Mouse (Mus musculus): ENCODE results near the gene Cdc123.

Cdc123 gene

GRCm38 (mm10) chr2:5844873-5845631 is at the start of gene Cdc123, which contains the start of gene Nudt5:
Gene Cdc123, minus strand, starts transcription at chr2:5845164.
Gene Nudt5, plus strand, starts transcription at chr2:5845019.
- peak; percentile 93 for DNase-seq (ENCODE audit: low read depth, low spot score)

GRCm38 (mm10) chr2:5894296-5894695 is 49.3 kb upstream of the Cdc123 start:
- DNase-seq (ENCODE audit: low read depth, low spot score) = no peak

GRCm38 (mm10) chr2:5889412-5889811 is 44.4 kb upstream of the Cdc123 start:
- no peak for DNase-seq (ENCODE audit: low read depth, low spot score)

- DNase-seq (ENCODE audit: low read depth, low spot score) = no peak
Measured at GRCm38 (mm10) chr2:5888865-5889264, 43.9 kb upstream of the Cdc123 start.

- no peak for DNase-seq (ENCODE audit: low read depth, low spot score)
Measured at GRCm38 (mm10) chr2:5877446-5877845, 32.5 kb upstream of the Cdc123 start.

GRCm38 (mm10) chr2:5869746-5870145 is 24.8 kb upstream of the Cdc123 start:
- no peak for DNase-seq (ENCODE audit: low read depth, low spot score)

- no peak for DNase-seq (ENCODE audit: low read depth, low spot score)
Measured at GRCm38 (mm10) chr2:5867681-5868080, 22.7 kb upstream of the Cdc123 start.

- DNase-seq (ENCODE audit: low read depth, low spot score) = no peak
Measured at GRCm38 (mm10) chr2:5862834-5863233, 17.9 kb upstream of the Cdc123 start, which contains the start of gene Gm13199. Gene Gm13199, minus strand, starts transcription at chr2:5862934.

GRCm38 (mm10) chr2:5851866-5852265 is 6.9 kb upstream of the Cdc123 start:
- no peak for DNase-seq (ENCODE audit: low read depth, low spot score)

- DNase-seq (ENCODE audit: low read depth, low spot score) = no peak
Measured at GRCm38 (mm10) chr2:5851116-5851515, 6.2 kb upstream of the Cdc123 start.

GRCm38 (mm10) chr2:5845826-5846225 is 862 bp upstream of the Cdc123 start:
- no peak for DNase-seq (ENCODE audit: low read depth, low spot score)

- DNase-seq (ENCODE audit: low read depth, low spot score) = no peak
Measured at GRCm38 (mm10) chr2:5844181-5844872, 637 bp downstream of the Cdc123 start.

GRCm38 (mm10) chr2:5840815-5841214 is 4.1 kb downstream of the Cdc123 start:
- no peak for DNase-seq (ENCODE audit: low read depth, low spot score)

- DNase-seq (ENCODE audit: low read depth, low spot score) = no peak
Measured at GRCm38 (mm10) chr2:5825265-5825913, 19.6 kb downstream of the Cdc123 start.

- no peak for DNase-seq (ENCODE audit: low read depth, low spot score)
Measured at GRCm38 (mm10) chr2:5824685-5825084, 20.3 kb downstream of the Cdc123 start.

- DNase-seq (ENCODE audit: low read depth, low spot score) = peak; percentile 32
Measured at GRCm38 (mm10) chr2:5824213-5824612, 20.8 kb downstream of the Cdc123 start.

GRCm38 (mm10) chr2:5822449-5822848 is 22.5 kb downstream of the Cdc123 start:
- DNase-seq (ENCODE audit: low read depth, low spot score) = no peak

- no peak for DNase-seq (ENCODE audit: low read depth, low spot score)
Measured at GRCm38 (mm10) chr2:5821264-5821663, 23.7 kb downstream of the Cdc123 start.

- no peak for DNase-seq (ENCODE audit: low read depth, low spot score)
Measured at GRCm38 (mm10) chr2:5811235-5811782, 33.7 kb downstream of the Cdc123 start.

- DNase-seq (ENCODE audit: low read depth, low spot score) = no peak
Measured at GRCm38 (mm10) chr2:5810036-5810718, 34.8 kb downstream of the Cdc123 start.

- peak; percentile 51 for DNase-seq (ENCODE audit: low read depth, low spot score)
Measured at GRCm38 (mm10) chr2:5806201-5806600, 38.8 kb downstream of the Cdc123 start.

Data from CD4-positive, CD25-positive, alpha-beta regulatory T cell, adult 2 months (primary cell).